Mouse (Mus musculus) heart, postnatal 36 days (tissue): ENCODE measurements at regions not wholly inside any gene's neighbourhood (a gene's known extent, or its start where the extent isn't known, plus 50 kb on each side); places are given as distances from the start of the nearest gene placed in this dataset.
A peak's percentile ranks its signal among the peaks of the same experiment; 100 is the strongest.

Experiments
- DNase-seq, 2 experiments: peaks; one replicate each; pipeline ENCODE4 v3.0.0; 2021 to 2022
- intact Hi-C: fragments of 180-260 bp; cut with DNase I; formaldehyde crosslinking; loops from one replicate; pipeline ENCODE4 v1.15.1; 2025

- DNase-seq: no peak
- intact Hi-C loops: no loop called here
These were observed 251.4 kb upstream of the Wscd1 start for GRCm38 (mm10) chr11:71498299-71498698.

- DNase-seq: no peak
- intact Hi-C loops: no loop called here
These were observed 247.6 kb upstream of the Wscd1 start for GRCm38 (mm10) chr11:71502156-71502555.

GRCm38 (mm10) chr11:71512271-71513066, 237.3 kb upstream of the Wscd1 start:
- intact Hi-C loops: loop anchor here (5.0 kb wide), 1 partner anchor 235 kb away; the partner anchor contains the start of gene Wscd1
- DNase-seq: peak; percentile 6 to 9

GRCm38 (mm10) chr11:71513067-71513350, 236.7 kb upstream of the Wscd1 start:
- DNase-seq: no peak
- intact Hi-C loops: loop anchor here (5.0 kb wide), 1 partner anchor 234 kb away; the partner anchor contains the start of gene Wscd1

- peak; percentile 16 to 22 for DNase-seq
- intact Hi-C loops: loop anchor here (5.0 kb wide), 2 partner anchors 68 to 157 kb away; no protein-coding TSS in a partner anchor
These were observed 234.5 kb upstream of the Wscd1 start for GRCm38 (mm10) chr11:71515264-71515663.

GRCm38 (mm10) chr11:71517377-71517776, 232.3 kb upstream of the Wscd1 start:
- intact Hi-C loops: loop anchor here (5.0 kb wide), 2 partner anchors 70 to 155 kb away; no protein-coding TSS in a partner anchor
- no peak for DNase-seq

- intact Hi-C loops: no loop called here
- no peak for DNase-seq
These were observed 222.0 kb upstream of the Wscd1 start for GRCm38 (mm10) chr11:71527691-71528090.

- DNase-seq: no peak
- intact Hi-C loops: no loop called here
These were observed 221.1 kb upstream of the Wscd1 start for GRCm38 (mm10) chr11:71528588-71528987.

- DNase-seq: no peak
- intact Hi-C loops: no loop called here
These were observed 208.4 kb upstream of the Wscd1 start for GRCm38 (mm10) chr11:71541178-71541845.

- DNase-seq: no peak
These were observed 192.3 kb upstream of the Wscd1 start for GRCm38 (mm10) chr11:71557412-71557811.

GRCm38 (mm10) chr11:71564831-71565230, 184.9 kb upstream of the Wscd1 start:
- intact Hi-C loops: loop anchor here (10.0 kb wide), 1 partner anchor 460 kb away; no protein-coding TSS in a partner anchor
- DNase-seq: no peak

More at GRCm38 (mm10) chr11:71557412-71557811, 192.3 kb upstream of the Wscd1 start:
- intact Hi-C loops: no loop called here

GRCm38 (mm10) chr11:71576801-71577200, 172.9 kb upstream of the Wscd1 start:
- intact Hi-C loops: no loop called here
- no peak for DNase-seq

GRCm38 (mm10) chr11:71581775-71582174, 167.9 kb upstream of the Wscd1 start:
- intact Hi-C loops: no loop called here
- DNase-seq: no peak

GRCm38 (mm10) chr11:71591014-71591413, 158.7 kb upstream of the Wscd1 start:
- intact Hi-C loops: no loop called here
- no peak for DNase-seq

GRCm38 (mm10) chr11:71594250-71594847, 155.4 kb upstream of the Wscd1 start:
- no peak for DNase-seq
- intact Hi-C loops: no loop called here

- intact Hi-C loops: no loop called here
- no peak for DNase-seq
These were observed 152.0 kb upstream of the Wscd1 start for GRCm38 (mm10) chr11:71597709-71598108.

- DNase-seq: no peak
- intact Hi-C loops: no loop called here
These were observed 138.9 kb upstream of the Wscd1 start for GRCm38 (mm10) chr11:71610782-71611181.

GRCm38 (mm10) chr11:71615526-71615925, 134.2 kb upstream of the Wscd1 start:
- DNase-seq: no peak
- intact Hi-C loops: no loop called here

GRCm38 (mm10) chr11:71625501-71626191, 124.1 kb upstream of the Wscd1 start:
- no peak for DNase-seq
- intact Hi-C loops: no loop called here

- DNase-seq: no peak
- intact Hi-C loops: no loop called here
These were observed 113.6 kb upstream of the Wscd1 start for GRCm38 (mm10) chr11:71636111-71636510.

GRCm38 (mm10) chr11:71636785-71637184, 112.9 kb upstream of the Wscd1 start:
- DNase-seq: no peak
- intact Hi-C loops: no loop called here
